Mouse (Mus musculus) olfactory bulb, adult 2 months (tissue): Measurements from ENCODE around the gene Capn5.

Source experiments
- CTCF ChIP-seq: fragments of 200-500 bp; IDR thresholded peaks from 2 replicates; pipeline ENCODE4 v1.5.1; 2012; ENCODE audit warnings: low read depth, mild to moderate bottlenecking, low read length, moderate library complexity; ENCODE audit not compliant: insufficient read depth
- POLR2A ChIP-seq: fragments of 200-500 bp; IDR thresholded peaks from 2 replicates; pipeline ENCODE4 v1.6.1; 2012; ENCODE audit warnings: mild to moderate bottlenecking, low read depth, low read length, moderate library complexity; ENCODE audit not compliant: insufficient read depth

DNA sequence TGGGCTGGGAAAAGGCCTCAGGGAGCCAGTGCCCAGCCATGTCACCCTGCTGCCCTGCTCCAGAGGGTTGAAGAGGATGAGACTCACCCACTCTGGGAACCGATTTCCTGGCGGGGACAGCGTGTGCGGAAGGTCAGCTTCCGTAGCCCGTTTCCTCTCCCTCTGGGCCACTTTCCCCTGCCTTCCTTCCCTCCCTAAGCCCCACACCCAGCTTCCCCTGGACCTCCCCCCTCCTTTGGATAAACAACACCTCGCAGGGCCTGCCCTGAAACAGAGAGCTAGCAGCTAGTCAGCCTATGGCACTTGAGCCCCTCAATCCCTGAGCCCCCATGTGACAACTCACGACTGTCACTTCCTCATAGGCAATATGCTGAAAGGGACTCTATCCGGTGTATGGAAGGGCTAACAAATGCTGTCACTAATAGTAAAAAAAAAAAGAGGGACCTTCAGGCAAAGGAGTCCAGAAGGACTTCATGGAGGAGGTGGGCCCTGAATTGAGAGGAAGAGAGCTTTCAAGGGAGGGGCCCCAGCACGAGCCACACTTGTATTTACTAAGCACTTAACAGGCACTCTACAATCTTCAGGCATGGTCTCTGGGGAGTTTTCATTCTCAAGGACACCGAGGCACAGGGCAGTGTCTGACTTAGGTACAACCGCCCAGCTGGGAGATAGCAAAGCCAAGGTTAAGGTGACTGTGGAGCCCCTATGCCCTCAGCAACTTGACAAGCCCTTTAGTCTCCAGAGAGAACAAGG, 93.4 kb downstream of the Capn5 start:
- TF ChIP-seq CTCF (no peak), POLR2A (no peak)
